12 mouse cellular contexts compared by ENCODE assay signal in the genomic region with DNA sequence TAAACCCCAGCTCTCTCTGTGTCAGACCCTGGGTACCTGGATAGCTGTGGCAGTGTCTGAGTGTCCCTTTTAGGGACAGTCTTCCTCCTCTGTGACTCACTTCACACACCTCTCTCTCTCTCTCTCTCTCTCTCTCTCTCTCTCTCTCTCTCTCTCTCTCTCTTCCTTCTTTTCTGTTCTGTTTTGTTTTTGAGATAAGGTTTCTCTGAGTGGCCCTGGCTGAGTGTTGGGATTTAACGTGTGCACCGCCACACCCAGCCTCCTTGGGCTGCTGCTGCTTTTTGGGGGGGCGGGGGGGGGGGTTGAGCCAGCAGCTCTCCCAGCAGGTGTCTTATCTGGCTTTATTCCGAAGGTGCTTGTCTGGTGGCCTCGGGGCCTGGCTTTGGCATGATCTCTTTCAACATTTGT. TPM values are rescaled to one million over a fixed set of nuclear protein-coding genes. Genes with fewer than 3 reads are reported as not detected.
DNase-seq lines count a peak whose midpoint lies in the region; ATAC-seq and TF ChIP-seq lines count a peak whose summit lies in the region.
"Had no signal": no experiment of that assay in that cellular context is flagged by ENCODE, and none has a peak within 500 bp of the region (broad histone marks: within the 10 kb centered on the region; RNA-seq: fewer than 3 reads in every experiment).

No protein-coding gene starts in this region.

- H3K4me2 ChIP-seq in heart, embryonic 13.5 days, result no peak overlapping the region; the same call in 1 of the 2 replicates
- H3K4me2 ChIP-seq in liver, embryonic 13.5 days, result peak overlapping the region; percentile 48

- peaks cover 69% of the 10 kb centered on the region for H3K4me1 ChIP-seq in heart, embryonic 13.5 days
- H3K4me1 ChIP-seq in spleen, adult 2 months (ENCODE audit: control insufficient read depth, insufficient read depth, insufficient read length), result peaks cover 18% of the 10 kb centered on the region
- H3K4me1 ChIP-seq in liver, embryonic 13.5 days (replicated peaks), result peaks cover 78% of the 10 kb centered on the region

- no peak overlapping the region for H3K4me3 ChIP-seq in heart, embryonic 13.5 days
- no peak overlapping the region for H3K4me3 ChIP-seq in spleen, adult 2 months (ENCODE audit: extremely low read depth, insufficient read depth, insufficient read length)
- peak overlapping the region; percentile 8; the same call in 1 of the 2 replicates for H3K4me3 ChIP-seq in liver, embryonic 13.5 days (replicated peaks)

- 19% methylated on average over 5 of the region's 5 CpGs for WGBS in heart, embryonic 13.5 days
- 53% methylated on average over 5 of the region's 5 CpGs for WGBS in spleen, adult 2 months
- WGBS in liver, embryonic 13.5 days (ENCODE audit: insufficient replicate concordance), result 11% methylated on average over 5 of the region's 5 CpGs

- no peak for ATAC-seq in heart, embryonic 13.5 days (ENCODE audit: extremely low read depth, insufficient number of reproducible peaks, low FRiP score, low TSS enrichment)
- ATAC-seq in liver, embryonic 13.5 days (ENCODE audit: low read depth), result peak; percentile 70
- ATAC-seq in cerebellum, adult (ENCODE audit: insufficient number of reproducible peaks, low FRiP score, low TSS enrichment), result no peak

- no peak for TF ChIP-seq POLR2A in spleen, adult 2 months (IDR thresholded peaks at IDR 0.05; ENCODE audit: low read depth, low read length)

- no peaks in the 10 kb centered on the region for H3K27me3 ChIP-seq in heart, embryonic 13.5 days (replicated peaks)
- no peaks in the 10 kb centered on the region for H3K27me3 ChIP-seq in spleen, adult 2 months (ENCODE audit: control insufficient read depth, insufficient read depth, low read length)
- no peaks in the 10 kb centered on the region for H3K27me3 ChIP-seq in liver, embryonic 13.5 days

- no peaks in the 10 kb centered on the region for H3K36me3 ChIP-seq in heart, embryonic 13.5 days
- H3K36me3 ChIP-seq in spleen, adult 2 months (ENCODE audit: control insufficient read depth, insufficient read depth, low read length), result no peaks in the 10 kb centered on the region
- H3K36me3 ChIP-seq in liver, embryonic 13.5 days, result no peaks in the 10 kb centered on the region

- H3K27ac ChIP-seq in heart, embryonic 13.5 days (replicated peaks), result peak overlapping the region; percentile 20; the same call in 1 of the 2 replicates
- H3K27ac ChIP-seq in spleen, adult 2 months (ENCODE audit: insufficient read depth, low read length), result peak overlapping the region; percentile 73; the same call in 1 of the 2 replicates
- peak overlapping the region; percentile 75 for H3K27ac ChIP-seq in liver, embryonic 13.5 days

- H3K9me3 ChIP-seq in heart, embryonic 13.5 days, result no peaks in the 10 kb centered on the region
- H3K9me3 ChIP-seq in liver, embryonic 13.5 days (replicated peaks), result no peaks in the 10 kb centered on the region

- no peak for DNase-seq in heart, postnatal 4 days
- DNase-seq in spleen, adult 2 months (ENCODE audit: low read depth in 1 of 2, low spot score in 2 of 2), result no peak
- DNase-seq in spleen, postnatal 36 days (ENCODE audit: low spot score in 2 of 2), result no peak
- peak; percentile 34 for DNase-seq in liver, embryonic 13.5 days
- DNase-seq in yolk sac, embryonic 10.5 days (ENCODE audit: low spot score), result peak; percentile 14
- DNase-seq in spleen, postnatal 4 days (ENCODE audit: low spot score in 2 of 2), result no peak
- DNase-seq: adrenal gland, adult 8-10 months; kidney, adult 11 months; lung, adult 2 months; right cerebral cortex, postnatal 4 days had no signal

- TF ChIP-seq CTCF in spleen, adult 2 months (IDR thresholded peaks at IDR 0.05; ENCODE audit: extremely low read depth, insufficient read depth, insufficient read length, insufficient replicate concordance), result no peak

- H3K9ac ChIP-seq in heart, embryonic 13.5 days, result no peak overlapping the region; the same call in 1 of the 2 replicates
- H3K9ac ChIP-seq in liver, embryonic 13.5 days, result peak overlapping the region; percentile 33; the same call in 1 of the 2 replicates

RNA-seq across cellular contexts. Expression of gene Znrf1, which starts 29.9 kb away (rescaled TPM):
- polyA plus RNA-seq in heart, embryonic 13.5 days (2015; fragmentation: Nextera tagmentation; extraction: Ambion mirVana), result 19.7 and 20.1 TPM in 2 replicates
- total RNA-seq in heart, postnatal 4 days (2021), result 10 to 100 TPM; 60.1 to 60.5 TPM
- 62.9 and 73.2 TPM in 2 replicates for polyA plus RNA-seq in spleen, adult 2 months (2012; rRNA removed)
- 5.3 and 5.7 TPM in 2 replicates for polyA plus RNA-seq in liver, embryonic 13.5 days (2015; fragmentation: Nextera tagmentation; extraction: Ambion mirVana)

RNA-seq across cellular contexts. Expression of gene Wdr59, which starts 43.9 kb away (rescaled TPM):
- polyA plus RNA-seq in heart, embryonic 13.5 days (2015; fragmentation: Nextera tagmentation; extraction: Ambion mirVana), result 3.6 and 4.3 TPM in 2 replicates
- total RNA-seq in heart, postnatal 4 days (2021), result 1 to 10 TPM; 8.5 to 9.0 TPM
- 4.6 and 5.0 TPM in 2 replicates for polyA plus RNA-seq in spleen, adult 2 months (2012; rRNA removed)
- 1.8 and 2.5 TPM in 2 replicates for polyA plus RNA-seq in liver, embryonic 13.5 days (2015; fragmentation: Nextera tagmentation; extraction: Ambion mirVana)

Comparison
In these comparisons a context has a peak if more than half of its experiments do, and no peak if none do; other contexts are left out.
1. H3K27ac ChIP-seq: peak in every context shown above with its lines; median percentile 75 in liver, embryonic 13.5 days; 73 in spleen, adult 2 months; 20 in heart, embryonic 13.5 days.
2. DNase-seq: peak in liver, embryonic 13.5 days (single experiment) and yolk sac, embryonic 10.5 days (single experiment); none in heart, postnatal 4 days (single experiment), spleen, adult 2 months (0 of 2), spleen, postnatal 36 days (0 of 2) and spleen, postnatal 4 days (0 of 2).